Mouse (Mus musculus): ENCODE data around the gene Gsg1l. TPM values are rescaled to one million over a fixed set of nuclear protein-coding genes. Genes with fewer than 3 reads are reported as not detected.

Gsg1l gene
- polyA plus RNA-seq, 1 experiment from 2014 or later = 0.72 TPM

DNA sequence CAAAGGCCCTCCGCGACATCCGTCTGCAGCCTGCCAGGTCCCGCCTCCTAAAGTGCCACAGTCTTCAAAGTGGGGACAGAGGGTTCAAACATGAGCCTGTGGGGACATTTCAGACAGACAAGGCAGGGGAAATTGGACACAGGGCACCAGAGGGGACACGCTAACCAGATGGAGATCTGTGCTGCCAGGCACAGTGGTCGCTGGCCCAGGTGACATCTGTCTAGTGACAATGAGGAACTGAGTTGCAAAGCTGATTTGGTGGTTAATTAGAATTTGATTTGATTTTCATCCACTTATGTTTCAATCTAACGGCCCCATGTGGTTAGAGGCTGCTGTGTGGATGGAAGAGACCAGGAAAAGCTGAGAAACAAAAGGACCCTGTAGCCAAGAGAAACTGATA is 28.6 kb downstream of the Gsg1l start:
- ATAC-seq (replicated peaks; ENCODE audit: low FRiP score, low read depth) (no peak), DNase-seq (ENCODE audit: low spot score) (no peak)
- 77% methylated on average over 7 of the region's 7 CpGs for WGBS
- no peaks in the 10 kb centered on the region for H3K27me3 ChIP-seq (ENCODE audit: insufficient read depth, low read length)
- TF ChIP-seq CTCF (IDR thresholded peaks at IDR 0.05; ENCODE audit: low read depth) = no peak
- H3K9ac ChIP-seq (ENCODE audit: low read depth, low read length) = no peak overlapping the region
- H3K4me3 ChIP-seq (replicated peaks; ENCODE audit: low read depth, low read length) = no peak overlapping the region
- no peaks in the 10 kb centered on the region for H3K9me3 ChIP-seq (replicated peaks; ENCODE audit: low read length)
- no peak overlapping the region for H3K4me2 ChIP-seq (ENCODE audit: low read length)
- no peak overlapping the region for H3K27ac ChIP-seq
- H3K4me1 ChIP-seq (replicated peaks; ENCODE audit: insufficient read depth, low read length) = no peaks in the 10 kb centered on the region
- H3K36me3 ChIP-seq (ENCODE audit: insufficient read depth, low read length) = no peaks in the 10 kb centered on the region

GRCm38 (mm10) chr7:126051910-126052309 is 30.3 kb downstream of the Gsg1l start:
- DNase-seq (ENCODE audit: low spot score) (no peak), ATAC-seq (replicated peaks; ENCODE audit: low FRiP score, low read depth) (no peak)
- Histone ChIP-seq H3K4me1 (replicated peaks; ENCODE audit: insufficient read depth, low read length) (no peaks in the 10 kb centered on the region), H3K4me2 (ENCODE audit: low read length) (no peak overlapping the region), H3K4me3 (replicated peaks; ENCODE audit: low read depth, low read length) (no peak overlapping the region), H3K27me3 (ENCODE audit: insufficient read depth, low read length) (no peaks in the 10 kb centered on the region), H3K9me3 (replicated peaks; ENCODE audit: low read length) (no peaks in the 10 kb centered on the region), H3K27ac (no peak overlapping the region), H3K36me3 (ENCODE audit: insufficient read depth, low read length) (no peaks in the 10 kb centered on the region), H3K9ac (ENCODE audit: low read depth, low read length) (no peak overlapping the region)
- no peak for TF ChIP-seq CTCF (IDR thresholded peaks at IDR 0.05; ENCODE audit: low read depth)
- WGBS = 43% methylated on average over 6 of the region's 6 CpGs

DNA sequence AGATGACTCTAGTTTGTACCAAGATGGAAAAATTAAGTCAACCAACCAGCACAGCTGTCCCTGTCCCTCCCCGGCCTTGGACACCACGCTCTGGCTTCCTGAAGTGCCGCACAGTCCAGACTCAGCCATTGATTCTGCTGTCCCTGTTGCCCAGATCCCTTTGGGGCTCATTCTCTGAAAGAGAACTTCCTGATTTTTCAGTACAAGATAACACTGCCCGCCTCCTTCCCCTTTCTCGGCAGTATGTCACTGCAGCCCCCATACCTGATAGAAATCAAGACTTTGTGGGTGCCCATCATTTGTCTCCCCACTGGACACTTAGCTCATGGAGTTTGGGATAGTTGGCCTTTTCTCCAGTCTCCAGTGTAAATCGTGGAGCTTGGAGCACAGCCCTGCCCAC is 37.1 kb downstream of the Gsg1l start:
- no peaks in the 10 kb centered on the region for H3K36me3 ChIP-seq (ENCODE audit: insufficient read depth, low read length)
- DNase-seq (ENCODE audit: low spot score) (no peak), ATAC-seq (replicated peaks; ENCODE audit: low FRiP score, low read depth) (no peak)
- no peaks in the 10 kb centered on the region for H3K27me3 ChIP-seq (ENCODE audit: insufficient read depth, low read length)
- H3K9ac ChIP-seq (ENCODE audit: low read depth, low read length) = no peak overlapping the region
- H3K4me3 ChIP-seq (replicated peaks; ENCODE audit: low read depth, low read length) = no peak overlapping the region
- 92% methylated on average over 6 of the region's 6 CpGs for WGBS
- no peak overlapping the region for H3K4me2 ChIP-seq (ENCODE audit: low read length)
- no peaks in the 10 kb centered on the region for H3K9me3 ChIP-seq (replicated peaks; ENCODE audit: low read length)
- no peak for TF ChIP-seq CTCF (IDR thresholded peaks at IDR 0.05; ENCODE audit: low read depth)
- no peaks in the 10 kb centered on the region for H3K4me1 ChIP-seq (replicated peaks; ENCODE audit: insufficient read depth, low read length)
- H3K27ac ChIP-seq = no peak overlapping the region

DNA sequence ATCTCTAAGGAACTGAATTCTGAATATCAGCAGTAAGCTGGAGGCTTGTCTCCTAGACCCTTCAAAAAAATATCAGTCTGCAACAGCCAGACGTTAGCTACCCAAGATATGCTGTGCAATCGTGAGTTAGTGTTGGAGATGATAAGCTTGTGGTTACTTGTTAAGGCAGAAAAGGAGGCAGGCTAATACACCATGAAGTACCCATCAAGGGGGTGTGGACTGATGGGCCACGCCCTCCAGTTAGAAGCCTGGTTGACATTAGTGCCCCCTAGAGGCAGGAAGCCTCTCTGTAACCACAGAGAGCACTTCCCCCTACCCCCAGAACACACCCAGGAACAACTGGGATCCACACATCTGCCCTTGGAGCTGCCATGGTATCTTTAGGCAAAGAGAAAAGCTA is 39.9 kb downstream of the Gsg1l start:
- Histone ChIP-seq H3K27me3 (ENCODE audit: insufficient read depth, low read length) (no peaks in the 10 kb centered on the region), H3K36me3 (ENCODE audit: insufficient read depth, low read length) (no peaks in the 10 kb centered on the region), H3K27ac (no peak overlapping the region), H3K4me2 (ENCODE audit: low read length) (no peak overlapping the region), H3K9ac (ENCODE audit: low read depth, low read length) (no peak overlapping the region), H3K9me3 (replicated peaks; ENCODE audit: low read length) (no peaks in the 10 kb centered on the region), H3K4me3 (replicated peaks; ENCODE audit: low read depth, low read length) (no peak overlapping the region), H3K4me1 (replicated peaks; ENCODE audit: insufficient read depth, low read length) (no peaks in the 10 kb centered on the region)
- DNase-seq (ENCODE audit: low spot score) (peak; percentile 12), ATAC-seq (replicated peaks; ENCODE audit: low FRiP score, low read depth) (no peak)
- TF ChIP-seq CTCF (IDR thresholded peaks at IDR 0.05; ENCODE audit: low read depth) = peak; percentile 49
- 49% methylated on average over 3 of the region's 3 CpGs for WGBS

DNA sequence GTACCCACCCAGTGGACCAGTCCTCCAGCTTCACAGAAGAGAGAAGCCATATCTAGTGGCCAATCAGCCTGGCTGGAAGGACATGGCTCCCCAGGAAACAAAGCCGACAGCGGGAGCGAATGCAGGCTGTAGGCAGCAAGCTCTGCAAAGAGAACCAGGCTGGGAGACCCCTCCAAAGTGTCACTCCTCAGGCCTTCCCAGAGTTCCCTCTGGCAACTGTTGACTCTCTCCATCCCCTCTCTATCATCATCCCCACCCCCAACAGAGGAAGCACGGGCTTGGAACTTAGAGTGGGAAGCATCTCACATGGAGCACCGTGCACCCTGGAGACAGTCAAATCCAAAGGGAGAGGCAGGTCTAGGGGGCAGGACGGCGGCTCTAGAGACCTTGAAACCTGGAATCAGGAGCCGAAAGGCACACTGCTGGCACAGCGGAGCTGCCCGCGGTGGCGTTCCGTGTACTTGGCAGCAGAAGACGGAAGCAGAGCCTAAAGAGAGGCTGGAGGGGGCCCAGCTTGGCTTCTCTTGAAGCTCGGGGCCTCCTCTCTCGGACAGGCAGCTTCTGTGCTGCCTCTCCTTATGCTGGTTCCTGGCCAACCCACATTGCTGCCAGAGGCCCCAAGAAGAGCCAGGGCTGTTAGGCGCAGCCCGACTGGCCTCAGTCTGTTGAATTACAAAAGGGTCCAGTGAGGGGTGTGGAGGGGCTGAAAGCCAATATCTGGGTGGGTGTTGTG is 41.3 kb downstream of the Gsg1l start:
- no peaks in the 10 kb centered on the region for H3K27me3 ChIP-seq (ENCODE audit: insufficient read depth, low read length)
- H3K9me3 ChIP-seq (replicated peaks; ENCODE audit: low read length) = no peaks in the 10 kb centered on the region
- H3K27ac ChIP-seq = no peak overlapping the region
- WGBS = 71% methylated on average over 18 of the region's 18 CpGs
- H3K4me1 ChIP-seq (replicated peaks; ENCODE audit: insufficient read depth, low read length) = no peaks in the 10 kb centered on the region
- no peak overlapping the region for H3K4me2 ChIP-seq (ENCODE audit: low read length)
- no peak overlapping the region for H3K4me3 ChIP-seq (replicated peaks; ENCODE audit: low read depth, low read length)
- ATAC-seq (replicated peaks; ENCODE audit: low FRiP score, low read depth) (no peak), DNase-seq (ENCODE audit: low spot score) (no peak)
- no peak for TF ChIP-seq CTCF (IDR thresholded peaks at IDR 0.05; ENCODE audit: low read depth)
- no peak overlapping the region for H3K9ac ChIP-seq (ENCODE audit: low read depth, low read length)
- no peaks in the 10 kb centered on the region for H3K36me3 ChIP-seq (ENCODE audit: insufficient read depth, low read length)

DNA sequence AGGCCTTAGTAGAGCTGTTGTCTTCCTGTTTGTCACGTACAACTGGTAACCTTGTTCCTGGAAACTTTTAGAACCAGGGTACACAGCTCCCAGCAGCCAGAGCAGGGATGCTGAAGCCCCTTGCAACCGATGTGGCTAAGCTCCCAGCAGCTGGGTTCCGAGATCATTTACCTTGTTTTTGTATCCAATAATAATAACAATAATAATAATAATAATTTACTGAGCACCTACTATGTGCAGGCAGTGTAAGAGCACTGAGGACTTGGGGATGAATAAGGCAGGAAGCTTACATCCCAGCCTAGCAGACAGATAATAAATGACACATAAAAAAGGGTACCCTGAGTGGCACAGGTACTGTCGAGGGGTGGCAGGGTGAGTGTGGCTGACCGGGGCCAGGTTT is 42.4 kb downstream of the Gsg1l start:
- no peaks in the 10 kb centered on the region for H3K36me3 ChIP-seq (ENCODE audit: insufficient read depth, low read length)
- H3K9me3 ChIP-seq (replicated peaks; ENCODE audit: low read length) = no peaks in the 10 kb centered on the region
- H3K4me2 ChIP-seq (ENCODE audit: low read length) = no peak overlapping the region
- H3K27me3 ChIP-seq (ENCODE audit: insufficient read depth, low read length) = no peaks in the 10 kb centered on the region
- H3K9ac ChIP-seq (ENCODE audit: low read depth, low read length) = no peak overlapping the region
- TF ChIP-seq CTCF (IDR thresholded peaks at IDR 0.05; ENCODE audit: low read depth) = no peak
- H3K4me1 ChIP-seq (replicated peaks; ENCODE audit: insufficient read depth, low read length) = no peaks in the 10 kb centered on the region
- DNase-seq (ENCODE audit: low spot score) (no peak), ATAC-seq (replicated peaks; ENCODE audit: low FRiP score, low read depth) (no peak)
- WGBS = 82% methylated on average over 5 of the region's 5 CpGs
- no peak overlapping the region for H3K4me3 ChIP-seq (replicated peaks; ENCODE audit: low read depth, low read length)
- no peak overlapping the region for H3K27ac ChIP-seq
